Comparison of ENCODE assay signal across 8 mouse cellular contexts in genomic region chr6:94701071-94701470, GRCm38 (mm10). TPM values are rescaled to one million over a fixed set of nuclear protein-coding genes. Genes with fewer than 3 reads are reported as not detected.
DNase-seq lines count a peak whose midpoint lies in the region; ATAC-seq and TF ChIP-seq lines count a peak whose summit lies in the region.

No protein-coding gene starts in this region.

- H3K9ac ChIP-seq in heart, postnatal 0 days (replicated peaks; ENCODE audit: low read depth, low read length) = 0 out of 2 replicates have a peak overlapping the region, but pooled peaks have one; percentile 18
- H3K9ac ChIP-seq in liver, embryonic 14.5 days (replicated peaks) = no peak overlapping the region
- no peak overlapping the region for H3K9ac ChIP-seq in stomach, embryonic 14.5 days (replicated peaks; ENCODE audit: low read depth, low read length)

- peak overlapping the region; percentile 96 for H3K4me2 ChIP-seq in heart, postnatal 0 days (ENCODE audit: low read depth, low read length)
- H3K4me2 ChIP-seq in liver, embryonic 14.5 days (ENCODE audit: low read depth) = peak overlapping the region; percentile 74
- H3K4me2 ChIP-seq in stomach, embryonic 14.5 days (replicated peaks; ENCODE audit: low read depth, low read length) = peak overlapping the region; percentile 62

- no peak for TF ChIP-seq EP300 in heart, postnatal 0 days (IDR thresholded peaks at IDR 0.05; ENCODE audit: low read depth)
- no peak for TF ChIP-seq EP300 in liver, embryonic 14.5 days (IDR thresholded peaks at IDR 0.05; ENCODE audit: low read depth)

- intact Hi-C loops in heart, postnatal 36 days (cut with DNase I) = loop anchor here (5.0 kb wide), 1 partner anchor 266 kb away; no protein-coding TSS in a partner anchor

- peaks cover 16% of the 10 kb centered on the region for H3K27me3 ChIP-seq in heart, embryonic 10.5 days (ENCODE audit: insufficient read depth, poor library complexity, severe bottlenecking)
- H3K27me3 ChIP-seq in heart, postnatal 0 days (ENCODE audit: control insufficient read depth, insufficient read depth, low read length) = no peaks in the 10 kb centered on the region
- H3K27me3 ChIP-seq in liver, embryonic 14.5 days (ENCODE audit: control insufficient read depth, insufficient read depth, low read length) = peaks cover 27% of the 10 kb centered on the region
- H3K27me3 ChIP-seq in stomach, embryonic 14.5 days (ENCODE audit: control insufficient read depth, insufficient read depth, low read length) = no peaks in the 10 kb centered on the region

- H3K9me3 ChIP-seq in heart, embryonic 10.5 days = no peaks in the 10 kb centered on the region
- H3K9me3 ChIP-seq in heart, postnatal 0 days (replicated peaks; ENCODE audit: control insufficient read depth, low read length) = no peaks in the 10 kb centered on the region
- H3K9me3 ChIP-seq in liver, embryonic 14.5 days (ENCODE audit: control insufficient read depth, low read length) = no peaks in the 10 kb centered on the region
- no peaks in the 10 kb centered on the region for H3K9me3 ChIP-seq in stomach, embryonic 14.5 days (ENCODE audit: control insufficient read depth, low read depth, low read length)

- no peaks in the 10 kb centered on the region for H3K36me3 ChIP-seq in heart, embryonic 10.5 days
- no peaks in the 10 kb centered on the region for H3K36me3 ChIP-seq in heart, postnatal 0 days (replicated peaks; ENCODE audit: control insufficient read depth, insufficient read depth, low read length)
- no peaks in the 10 kb centered on the region for H3K36me3 ChIP-seq in liver, embryonic 14.5 days (replicated peaks; ENCODE audit: control insufficient read depth, insufficient read depth, low read depth)
- no peaks in the 10 kb centered on the region for H3K36me3 ChIP-seq in stomach, embryonic 14.5 days (ENCODE audit: control insufficient read depth, insufficient read depth, low read length)

- peak; percentile 30 for TF ChIP-seq CTCF in heart, postnatal 0 days (IDR thresholded peaks at IDR 0.05; ENCODE audit: low read depth)
- 0 out of 2 replicates have a peak, but pooled peaks have one; percentile 6 for TF ChIP-seq CTCF in liver, embryonic 14.5 days (IDR thresholded peaks at IDR 0.05; ENCODE audit: low read depth)

- H3K27ac ChIP-seq in heart, embryonic 10.5 days = peak overlapping the region; percentile 94
- H3K27ac ChIP-seq in heart, postnatal 0 days (ENCODE audit: low read depth) = peak overlapping the region; percentile 83
- H3K27ac ChIP-seq in liver, embryonic 14.5 days = no peak overlapping the region
- peak overlapping the region; percentile 87 for H3K27ac ChIP-seq in stomach, embryonic 14.5 days (ENCODE audit: low read length)

- WGBS in heart, embryonic 10.5 days = 4% methylated on average over 18 of the region's 18 CpGs
- WGBS in heart, postnatal 0 days = 1% methylated on average over 18 of the region's 18 CpGs
- WGBS in liver, embryonic 14.5 days (ENCODE audit: insufficient replicate concordance) = 3% methylated on average over 18 of the region's 18 CpGs
- WGBS in stomach, embryonic 14.5 days = 2% methylated on average over 18 of the region's 18 CpGs

- DNase-seq in heart, embryonic 10.5 days (ENCODE audit: low spot score) = no peak
- no peak for DNase-seq in heart, postnatal 36 days
- peak; percentile 64 for DNase-seq in ZHBTc4 (ENCODE audit: low read depth, low spot score)
- peak; percentile 65 for DNase-seq in heart, postnatal 0 days (ENCODE audit: low spot score)
- no peak for DNase-seq in liver, embryonic 14.5 days (ENCODE audit: low read depth in 3 of 3, low spot score in 3 of 3)
- DNase-seq in right cerebral cortex, postnatal 14 days = no peak
- no peak for DNase-seq in layer of hippocampus, adult 8-10 months (ENCODE audit: low spot score in 2 of 2)

- no peak for ATAC-seq in heart, postnatal 0 days (ENCODE audit: insufficient read depth, low read depth)
- ATAC-seq in liver, embryonic 14.5 days (ENCODE audit: insufficient read depth) = no peak
- ATAC-seq in stomach, embryonic 14.5 days (ENCODE audit: insufficient number of reproducible peaks, insufficient read depth, low FRiP score, low read depth) = no peak

- H3K4me3 ChIP-seq in heart, embryonic 10.5 days = peak overlapping the region; percentile 94
- peak overlapping the region; percentile 95 for H3K4me3 ChIP-seq in heart, postnatal 0 days (ENCODE audit: low read depth, low read length)
- peak overlapping the region; percentile 26 to 66 for H3K4me3 ChIP-seq in liver, embryonic 14.5 days (ENCODE audit: insufficient read depth in 1 of 2, low read depth in 2 of 2, low read length in 2 of 2)
- H3K4me3 ChIP-seq in stomach, embryonic 14.5 days (ENCODE audit: low read depth, low read length) = peak overlapping the region; percentile 97

- peaks cover 33% of the 10 kb centered on the region for H3K4me1 ChIP-seq in heart, embryonic 10.5 days
- H3K4me1 ChIP-seq in heart, postnatal 0 days (ENCODE audit: control insufficient read depth, insufficient read depth) = peaks cover 29% of the 10 kb centered on the region
- H3K4me1 ChIP-seq in liver, embryonic 14.5 days (replicated peaks; ENCODE audit: control insufficient read depth in 2 of 2, insufficient read depth in 2 of 2, low read length in 1 of 2) = peaks cover 0 to 12% of the 10 kb centered on the region in 2 experiments; a peak in 3 of 4 replicates
- peaks cover 11% of the 10 kb centered on the region for H3K4me1 ChIP-seq in stomach, embryonic 14.5 days (ENCODE audit: control insufficient read depth, insufficient read depth, low read length)

RNA-seq across cellular contexts. Expression of gene Lrig1, which starts 1.1 kb away (rescaled TPM):
- 9.7 and 11.8 TPM in 2 replicates for polyA plus RNA-seq in heart, embryonic 10.5 days (2016; fragmentation: Nextera tagmentation; extraction: Ambion mirVana)
- total RNA-seq in heart, postnatal 36 days (2021) = 10 to 100 TPM; 36.9 to 43.2 TPM
- total RNA-seq in heart, postnatal 0 days (2014; rRNA removed; ENCODE audit: low replicate concordance) = 50.2 and 54.3 TPM in 2 replicates
- polyA plus RNA-seq in heart, postnatal 0 days (2015; fragmentation: Nextera tagmentation; extraction: Ambion mirVana) = 7.1 and 7.3 TPM in 2 replicates
- 2.7 TPM in 2 replicates for polyA plus RNA-seq in liver, embryonic 14.5 days (2012; rRNA removed)
- 1.7 and 2.8 TPM in 2 replicates for polyA plus RNA-seq in liver, embryonic 14.5 days (2014; fragmentation: Nextera tagmentation; extraction: Ambion mirVana)
- polyA plus RNA-seq in stomach, embryonic 14.5 days (2014; fragmentation: Nextera tagmentation; extraction: Ambion mirVana) = 49.3 and 51.7 TPM in 2 replicates
- total RNA-seq in layer of hippocampus, adult 8-10 months (2022) = 10 to 100 TPM; 25.4 to 44.9 (median 33.5) TPM

Comparison
In these comparisons a context has a peak if more than half of its experiments do, and no peak if none do; other contexts are left out.
1. DNase-seq: peak in ZHBTc4 (single experiment) and heart, postnatal 0 days (single experiment); none in heart, embryonic 10.5 days (single experiment), heart, postnatal 36 days (0 of 2), liver, embryonic 14.5 days (0 of 3), right cerebral cortex, postnatal 14 days (single experiment) and layer of hippocampus, adult 8-10 months (0 of 2).
2. H3K4me3 ChIP-seq: peak in every context shown above with its lines; median percentile 97 in stomach, embryonic 14.5 days; 95 in heart, postnatal 0 days; 94 in heart, embryonic 10.5 days; 46 in liver, embryonic 14.5 days.
3. Peak in every context shown above with its lines, with median percentiles within 50 percentile points of each other: H3K4me2 ChIP-seq.